Mouse (Mus musculus) activated CD4-positive, CD25-positive, alpha-beta regulatory T cell, adult 4 months (primary cell): Measurements from ENCODE around the gene Ttc9c. TPM values are rescaled to one million over a fixed set of nuclear protein-coding genes. Genes with fewer than 3 reads are reported as not detected.
A peak's percentile ranks its signal among the peaks of the same experiment; 100 is the strongest.
"Not testable (repeated sequence)": the region's sequence is repeated elsewhere in the genome, so short reads cannot be mapped to it uniquely, and the experiment has no call there.

Experiments
- ATAC-seq: one replicate; pipeline ENCODE4 v1.8.0; 2017
- polyA plus RNA-seq, 2 experiments: library from polyadenylated mRNA; unstranded; fragments of 100-300 nt; shearing (Covaris generic); gene quantifications; one replicate each; pipeline ENCODE4 v1.2.1; 2017

The Ttc9c gene
- 10 to 100 TPM; 39.9 to 43.8 TPM for polyA plus RNA-seq

DNA sequence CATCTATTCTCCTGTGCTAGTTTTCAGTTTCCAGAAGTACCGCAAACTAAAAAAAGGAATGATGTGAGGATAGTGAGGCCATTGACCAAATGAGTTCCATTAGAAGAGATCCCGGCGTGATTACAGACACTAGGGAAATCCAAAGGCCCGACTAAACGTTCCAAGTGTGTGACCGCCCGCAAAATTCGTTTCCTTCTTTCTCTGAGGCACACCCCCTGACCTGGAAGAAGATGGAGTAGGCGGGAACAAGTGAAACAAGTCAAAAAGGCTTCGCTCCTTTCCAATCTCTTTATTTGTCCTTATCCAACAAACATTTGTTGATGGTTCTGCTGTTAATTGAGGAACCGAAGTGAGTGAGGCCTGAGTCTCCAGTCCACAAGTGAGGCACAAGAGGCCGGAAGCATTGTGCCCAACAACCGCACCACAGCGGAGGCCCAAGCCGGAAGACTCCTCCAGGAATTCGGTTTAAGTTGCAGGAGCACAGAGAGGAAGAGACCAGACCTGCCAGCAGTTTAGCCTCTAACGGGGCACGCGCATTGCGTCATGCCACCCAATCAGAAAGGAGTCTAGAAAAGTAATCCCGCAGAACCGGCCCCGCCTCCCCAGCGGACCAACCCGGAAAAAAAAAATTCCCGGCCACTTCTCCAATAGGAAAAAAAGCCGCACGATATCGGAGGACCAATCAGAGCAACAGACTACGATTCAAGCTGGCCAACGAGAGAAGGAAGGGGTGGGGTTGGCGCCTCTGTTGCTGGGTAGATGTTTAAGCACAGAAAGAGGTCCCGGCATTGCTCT lies at the start of gene Ttc9c:
Ttc9c (minus strand) TSS at position 533 of the 795 bp plus-strand sequence.
- ATAC-seq: peak; percentile 66

- no peak for ATAC-seq
Observed at GRCm38 (mm10) chr19:8864265-8864664, 45.1 kb upstream of the Ttc9c start.

- no peak for ATAC-seq
Observed at GRCm38 (mm10) chr19:8859018-8859417, 39.9 kb upstream of the Ttc9c start.

GRCm38 (mm10) chr19:8857689-8858088 lies 38.6 kb upstream of the Ttc9c start:
- no peak for ATAC-seq

DNA sequence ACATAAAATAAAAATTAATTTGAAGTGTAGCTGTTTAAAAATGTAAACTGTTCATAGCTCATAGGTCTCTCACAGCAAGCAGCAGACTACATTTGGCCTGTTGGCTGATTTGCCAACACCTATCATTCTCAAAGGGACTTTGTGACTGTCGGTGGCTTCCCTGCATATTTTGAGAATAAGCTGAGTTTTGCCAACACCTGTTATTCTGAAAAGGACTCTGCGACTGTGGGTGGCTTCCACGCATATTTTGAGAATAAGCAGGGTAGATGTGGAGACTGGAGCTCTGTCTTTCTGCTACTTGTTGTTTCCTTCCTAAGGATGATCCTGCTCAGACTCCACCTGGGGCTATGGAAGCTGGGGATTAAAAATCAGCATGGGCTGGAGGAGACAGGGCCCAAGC lies 34.0 kb upstream of the Ttc9c start:
- ATAC-seq: no peak

GRCm38 (mm10) chr19:8852236-8852928 lies 33.2 kb upstream of the Ttc9c start:
- no peak for ATAC-seq

GRCm38 (mm10) chr19:8851639-8852038 lies 32.5 kb upstream of the Ttc9c start:
- ATAC-seq: no peak

- ATAC-seq: no peak
Observed at GRCm38 (mm10) chr19:8850402-8850901, 31.3 kb upstream of the Ttc9c start, which contains the start of gene Lrrn4cl. TSS of gene Lrrn4cl (plus strand) at chr19:8850768.

GRCm38 (mm10) chr19:8848356-8848755 lies 29.2 kb upstream of the Ttc9c start:
- no peak for ATAC-seq

DNA sequence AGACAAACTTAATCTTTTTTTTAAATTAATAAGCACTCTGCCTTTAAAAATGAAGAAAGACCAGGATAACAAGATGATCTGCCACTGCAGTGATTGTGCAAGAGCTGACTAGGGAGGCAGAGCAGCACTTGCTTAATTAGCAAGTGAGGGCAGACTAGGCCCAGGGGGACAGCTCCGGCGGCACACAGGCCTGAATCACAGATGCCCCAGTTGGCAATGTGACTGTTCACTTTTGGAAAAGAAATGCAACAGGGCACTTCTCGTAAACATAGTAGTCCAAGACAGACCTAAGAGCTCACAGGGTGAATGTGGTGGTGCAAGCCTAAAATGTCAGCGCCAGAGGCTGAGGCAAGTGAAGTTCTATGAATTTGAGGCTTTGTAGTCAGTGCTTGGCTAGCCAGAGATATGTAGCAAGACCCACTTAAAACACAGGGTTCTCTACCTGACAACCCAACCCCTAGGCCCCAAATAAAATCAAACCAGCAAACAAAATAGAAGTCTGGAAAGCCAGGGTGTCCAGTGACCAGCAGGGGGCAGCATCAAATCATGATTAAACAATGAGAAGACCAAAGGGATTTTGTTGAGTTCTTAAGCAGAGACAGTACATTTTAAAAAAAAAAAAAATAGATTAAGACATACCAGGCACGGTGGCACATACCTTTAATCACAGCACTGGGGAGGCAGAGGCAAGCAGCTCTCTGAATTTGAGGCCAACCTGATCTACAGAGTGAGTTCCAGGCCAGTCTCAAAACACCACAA lies 25.4 kb upstream of the Ttc9c start:
- no peak for ATAC-seq

- ATAC-seq: no peak
Observed at GRCm38 (mm10) chr19:8842961-8843360, 23.8 kb upstream of the Ttc9c start.

DNA sequence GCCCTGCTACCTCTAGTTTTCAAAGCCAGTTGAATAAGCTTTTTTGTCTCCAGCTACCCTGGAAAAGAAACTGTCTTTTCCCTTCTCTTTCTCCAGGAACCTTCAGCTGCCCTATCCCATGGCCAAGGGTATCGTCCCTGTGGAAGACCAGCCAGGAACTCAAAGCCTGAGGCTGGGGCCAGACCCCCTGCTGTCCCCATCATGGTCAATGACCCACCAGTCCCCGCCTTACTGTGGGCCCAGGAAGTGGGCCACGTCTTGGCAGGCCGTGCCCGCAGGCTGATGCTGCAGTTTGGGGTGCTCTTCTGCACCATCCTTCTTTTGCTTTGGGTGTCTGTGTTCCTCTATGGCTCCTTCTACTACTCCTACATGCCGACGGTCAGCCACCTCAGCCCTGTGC lies 21.9 kb upstream of the Ttc9c start:
- ATAC-seq: no peak

- ATAC-seq: peak; percentile 17
Observed at GRCm38 (mm10) chr19:8839908-8840791, 21.0 kb upstream of the Ttc9c start.

GRCm38 (mm10) chr19:8839103-8839907 lies 20.2 kb upstream of the Ttc9c start, which contains the start of gene Gng3:
TSS of gene Gng3 (minus strand) at chr19:8839194.
- ATAC-seq: no peak

GRCm38 (mm10) chr19:8838041-8838730 lies 19.1 kb upstream of the Ttc9c start:
- ATAC-seq: no peak

GRCm38 (mm10) chr19:8837251-8837791 lies 18.2 kb upstream of the Ttc9c start, which contains the start of gene Bscl2:
TSS of gene Bscl2 (plus strand) at chr19:8837467.
- peak; percentile 67 for ATAC-seq

GRCm38 (mm10) chr19:8836327-8836726 lies 17.2 kb upstream of the Ttc9c start:
- not testable (repeated sequence) for ATAC-seq

DNA sequence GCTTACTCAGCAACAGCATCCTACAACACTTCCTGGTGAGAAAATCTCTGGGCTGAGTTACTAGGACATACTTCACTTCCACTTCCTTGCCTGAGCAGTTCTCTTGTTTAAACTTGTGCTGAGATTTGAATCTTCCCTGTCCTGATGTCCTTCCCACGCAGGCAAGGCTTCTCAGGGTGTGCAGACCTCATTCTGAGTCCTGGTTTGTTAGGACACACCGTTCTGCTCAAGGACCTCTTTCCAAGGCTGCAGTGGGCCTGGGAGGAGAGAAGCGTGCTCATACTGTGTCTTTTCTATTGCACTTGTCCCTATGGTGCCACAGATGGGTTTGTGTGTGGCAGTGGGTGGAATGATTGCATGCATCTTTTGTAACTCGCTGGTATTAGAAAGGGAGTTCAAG lies 13.8 kb upstream of the Ttc9c start:
- no peak for ATAC-seq

GRCm38 (mm10) chr19:8831262-8831661 lies 12.1 kb upstream of the Ttc9c start:
- ATAC-seq: no peak

- ATAC-seq: no peak
Observed at GRCm38 (mm10) chr19:8830664-8831063, 11.5 kb upstream of the Ttc9c start.
